Mouse (Mus musculus): ENCODE measurements around the gene Trp53inp2.

Gene Trp53inp2

DNA sequence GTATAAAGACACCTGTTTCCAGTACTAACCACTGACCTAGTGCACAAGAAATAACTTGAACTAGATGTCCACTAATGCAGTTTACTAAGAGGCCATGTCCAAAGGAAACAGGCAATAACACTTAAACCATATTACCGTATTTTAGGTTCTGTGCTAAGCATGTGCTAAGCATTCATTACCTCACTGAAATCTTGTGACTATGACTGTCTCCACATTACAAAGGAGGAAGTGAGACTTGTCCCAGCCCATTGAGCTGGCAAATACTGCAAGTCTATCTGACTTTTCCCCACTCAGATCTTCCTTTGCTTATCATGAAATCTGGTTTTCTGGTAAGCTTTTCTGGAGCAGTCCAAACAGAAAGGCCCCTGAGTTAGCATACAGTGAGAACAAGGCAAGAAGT, 23.8 kb downstream of the Trp53inp2 start:
- peak; percentile 92 for DNase-seq (ENCODE audit: low read depth, low spot score)
- Histone ChIP-seq H3K36me3 (ENCODE audit: control insufficient read depth, insufficient read depth, low read length, poor library complexity, severe bottlenecking) (peaks cover 8% of the 10 kb centered on the region; the same call in 1 of the 2 replicates), H3K27me3 (ENCODE audit: control insufficient read depth, insufficient read depth, low read length, poor library complexity, severe bottlenecking) (no peaks in the 10 kb centered on the region)

DNA sequence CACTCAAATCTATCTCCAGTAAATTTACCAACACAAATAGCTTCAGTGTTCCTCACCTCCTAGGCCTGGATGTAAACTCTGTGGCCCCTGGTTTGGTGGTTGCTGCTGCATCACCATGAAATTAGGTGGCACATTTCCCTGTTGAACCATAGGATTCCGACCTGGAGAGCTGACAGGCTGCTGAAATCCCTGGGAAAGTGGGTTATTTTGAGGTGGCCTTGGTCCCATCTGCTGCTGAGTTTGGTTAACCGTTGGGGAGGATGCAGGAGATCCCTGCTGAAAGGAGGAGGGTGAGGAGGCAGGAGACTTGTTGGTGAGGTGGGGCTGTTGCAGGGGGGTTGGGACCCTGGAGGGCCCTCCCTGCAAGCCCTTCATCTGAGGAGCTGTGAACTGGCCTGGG, 40.1 kb downstream of the Trp53inp2 start:
- H3K27me3 ChIP-seq (ENCODE audit: control insufficient read depth, insufficient read depth, low read length, poor library complexity, severe bottlenecking): no peaks in the 10 kb centered on the region
- no peak for DNase-seq (ENCODE audit: low read depth, low spot score)
- H3K36me3 ChIP-seq (ENCODE audit: control insufficient read depth, insufficient read depth, low read length, poor library complexity, severe bottlenecking): peaks cover 12% of the 10 kb centered on the region

DNA sequence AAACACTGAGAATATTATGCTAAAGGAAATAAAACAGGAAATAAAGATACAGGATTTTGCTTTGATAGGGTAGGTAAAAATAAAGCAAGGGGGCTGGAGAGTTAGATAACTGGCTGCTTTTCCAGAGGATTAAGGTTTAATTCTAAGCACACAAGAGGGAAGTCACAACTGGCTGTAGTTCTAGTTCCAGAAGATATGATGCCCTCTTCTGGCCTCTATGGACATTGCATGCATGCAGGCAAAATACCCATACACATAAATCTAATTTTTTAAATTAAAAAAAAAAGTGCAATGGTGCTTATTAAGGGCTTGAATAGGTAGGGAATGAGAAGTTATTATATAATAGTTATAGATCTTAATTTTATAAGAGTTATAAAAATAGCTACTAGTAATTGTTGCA, 55.6 kb downstream of the Trp53inp2 start:
- H3K27me3 ChIP-seq (ENCODE audit: control insufficient read depth, insufficient read depth, low read length, poor library complexity, severe bottlenecking): no peaks in the 10 kb centered on the region
- peaks cover 4% of the 10 kb centered on the region for H3K36me3 ChIP-seq (ENCODE audit: control insufficient read depth, insufficient read depth, low read length, poor library complexity, severe bottlenecking)
- peak; percentile 68 for DNase-seq (ENCODE audit: low read depth, low spot score)

Measured in splenic B cell, adult 2 months (primary cell).